Mouse (Mus musculus) limb, embryonic 14.5 days (tissue): Measurements from ENCODE around the gene Mdc1. TPM values are rescaled to one million over a fixed set of nuclear protein-coding genes. Genes with fewer than 3 reads are reported as not detected.
A peak's percentile ranks its signal among the peaks of the same experiment; 100 is the strongest.

Experiments used
- ATAC-seq: fragments of 200-750 bp; cut with Nextera tagmentation; 2 replicates; pipeline ENCODE4 v1.8.0; 2017; ENCODE audit warnings: low read depth, moderate number of reproducible peaks, moderate TSS enrichment; ENCODE audit not compliant: low FRiP score
- DNase-seq: peaks from one replicate; pipeline ENCODE4 v3.0.0-alpha.2; 2015; ENCODE audit warnings: low spot score
- H3K27ac ChIP-seq: fragments of 300-500 bp; sonication (generic); replicated peaks from 2 replicates; pipeline ENCODE4 v1.5.1; 2014; ENCODE audit warnings: low read depth, mild to moderate bottlenecking, low read length, moderate library complexity, mixed read lengths
- H3K27me3 ChIP-seq: fragments of 300-500 bp; sonication (generic); 2 replicates; pipeline ENCODE4 v1.6.1; 2014; ENCODE audit warnings: low read length, mixed read lengths; ENCODE audit not compliant: control insufficient read depth, insufficient read depth
- H3K36me3 ChIP-seq: fragments of 300-500 bp; sonication (generic); 2 replicates; pipeline ENCODE4 v1.6.1; 2014; ENCODE audit warnings: mild to moderate bottlenecking, low read length, moderate library complexity, mixed read lengths; ENCODE audit not compliant: control insufficient read depth, insufficient read depth
- H3K4me1 ChIP-seq: fragments of 300-500 bp; sonication (generic); 2 replicates; pipeline ENCODE4 v1.6.1; 2014; ENCODE audit warnings: antibody characterized with exemption, low read length, mixed read lengths; ENCODE audit not compliant: control insufficient read depth, insufficient read depth
- H3K4me2 ChIP-seq: fragments of 300-500 bp; sonication (generic); replicated peaks from 2 replicates; pipeline ENCODE4 v1.6.1; 2014; ENCODE audit warnings: low read depth, mild to moderate bottlenecking, low read length, moderate library complexity; ENCODE audit not compliant: severe bottlenecking
- H3K4me3 ChIP-seq: fragments of 300-500 bp; sonication (generic); replicated peaks from 2 replicates; pipeline ENCODE4 v1.5.1; 2014; ENCODE audit warnings: low read length
- H3K9ac ChIP-seq: fragments of 300-500 bp; sonication (generic); 2 replicates; pipeline ENCODE4 v1.6.1; 2014; ENCODE audit warnings: mild to moderate bottlenecking, low read depth, low read length, moderate library complexity; ENCODE audit not compliant: severe bottlenecking
- H3K9me3 ChIP-seq: fragments of 300-500 bp; sonication (generic); 2 replicates; pipeline ENCODE4 v1.6.1; 2016; ENCODE audit warnings: low read length; ENCODE audit not compliant: control insufficient read depth
- POLR2A ChIP-seq: fragments of 200-500 bp; IDR thresholded peaks from 2 replicates; pipeline ENCODE4 v1.8.0; 2012; ENCODE audit warnings: inconsistent platforms, mild to moderate bottlenecking, moderate library complexity, borderline replicate concordance; ENCODE audit not compliant: insufficient read depth, insufficient read length; ENCODE audit errors: extremely low read depth
- WGBS: fragments of 180-500 bp; shearing (Covaris S2); extraction: QIAGEN DNeasy Blood & Tissue Kit; methylation state at CpG from one replicate; pipeline ENCODE4 v1.1.7; 2014; 5-methylcytosine and 5-hydroxymethylcytosine counted together
- polyA plus RNA-seq, 2 experiments: library from polyadenylated mRNA; depleted of rRNA in 1 of 2; stranded (reverse) in 1 of 2; unstranded in 1 of 2; fragments of >200 nt; fragmentation: Nextera tagmentation in 1 of 2; extraction: Ambion mirVana in 1 of 2; gene quantifications; 2 replicates each; pipeline versions ENCODE4 v1.2.1 to v1.2.3; 2012 to 2014

Gene Mdc1
- polyA plus RNA-seq, 2 experiments, result 12.2 to 28.8 TPM

DNA sequence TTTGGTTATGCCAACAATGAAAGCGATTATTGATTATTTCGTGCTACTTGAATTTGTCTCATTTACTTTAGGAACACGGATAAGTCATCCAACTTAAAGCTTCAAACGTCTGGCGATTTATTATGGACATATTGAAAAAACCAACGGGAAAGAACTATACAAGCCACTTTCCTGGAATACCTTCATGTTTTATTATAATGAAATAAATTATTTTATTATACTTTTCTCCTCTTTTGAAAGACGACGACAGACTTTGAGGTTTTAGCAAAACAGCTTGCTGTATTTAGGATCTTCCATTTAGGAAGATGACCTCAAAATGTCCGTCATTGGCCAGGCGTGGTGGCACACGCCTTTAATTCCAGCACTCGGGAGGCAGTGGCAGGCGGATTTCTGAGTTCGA, 754 bp upstream of the Mdc1 start:
- Histone ChIP-seq H3K27me3 (no peaks in the 10 kb centered on the region), H3K4me1 (peaks cover 17% of the 10 kb centered on the region), H3K9ac (peak overlapping the region; percentile 50), H3K9me3 (no peaks in the 10 kb centered on the region), H3K36me3 (peaks cover 23% of the 10 kb centered on the region), H3K27ac (no peak overlapping the region), H3K4me2 (peak overlapping the region; percentile 42; the same call in 1 of the 2 replicates), H3K4me3 (peak overlapping the region; percentile 62)
- ATAC-seq, result no peak
- no peak for TF ChIP-seq POLR2A
- DNase-seq, result no peak
- WGBS, result 53% methylated on average over 14 of the region's 14 CpGs

DNA sequence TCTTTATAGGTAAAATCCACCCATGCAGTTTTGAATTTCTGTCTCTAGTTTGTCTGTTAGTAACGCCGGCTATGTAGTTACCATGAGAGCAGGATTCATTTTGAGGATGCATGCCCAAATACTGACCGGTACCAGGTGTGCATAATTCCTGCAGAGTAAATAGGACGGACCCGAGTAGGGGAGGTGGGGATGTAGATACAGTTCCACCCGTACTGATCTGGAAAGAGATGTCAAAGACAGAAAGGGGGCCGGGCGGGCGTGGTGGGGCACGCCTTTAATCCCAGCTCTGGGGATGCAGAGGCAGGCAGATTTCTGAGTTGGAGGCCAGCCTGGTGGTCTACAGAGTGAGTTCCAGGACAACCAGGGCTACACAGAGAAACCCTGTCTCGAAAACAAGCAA, 691 bp downstream of the Mdc1 start:
- peak overlapping the region; percentile 61 for H3K9ac ChIP-seq
- H3K4me1 ChIP-seq, result peaks cover 13% of the 10 kb centered on the region
- peaks cover 23% of the 10 kb centered on the region for H3K36me3 ChIP-seq
- DNase-seq (no peak), ATAC-seq (no peak)
- peak overlapping the region; percentile 82 for H3K27ac ChIP-seq
- H3K4me2 ChIP-seq, result peak overlapping the region; percentile 65
- no peaks in the 10 kb centered on the region for H3K27me3 ChIP-seq
- H3K4me3 ChIP-seq, result peak overlapping the region; percentile 62
- H3K9me3 ChIP-seq, result no peaks in the 10 kb centered on the region
- TF ChIP-seq POLR2A, result no peak
- 19% methylated on average over 11 of the region's 11 CpGs for WGBS

DNA sequence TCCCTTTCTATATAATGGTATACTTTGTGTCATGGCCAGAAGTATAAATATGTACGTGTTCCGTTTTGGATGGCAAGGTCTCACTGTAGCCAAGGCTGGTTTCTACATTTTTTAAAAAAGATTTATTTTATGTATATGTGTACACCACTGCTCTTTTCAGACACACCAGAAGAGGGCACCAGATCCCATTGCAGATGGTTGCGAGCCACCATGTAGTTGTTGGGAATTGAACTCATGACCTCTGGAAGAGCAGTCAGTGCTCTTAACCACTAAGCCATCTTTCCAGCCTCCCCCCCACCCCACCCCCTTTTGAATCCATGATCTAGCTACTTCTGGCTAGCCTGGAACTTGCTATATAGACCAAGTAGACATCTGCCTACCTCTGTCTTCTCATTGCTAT, 2.2 kb downstream of the Mdc1 start:
- WGBS, result 95% methylated on average over 3 of the region's 3 CpGs
- Histone ChIP-seq H3K9me3 (no peaks in the 10 kb centered on the region), H3K9ac (no peak overlapping the region), H3K4me1 (peaks cover 13% of the 10 kb centered on the region), H3K36me3 (peaks cover 38% of the 10 kb centered on the region), H3K27ac (no peak overlapping the region), H3K4me2 (no peak overlapping the region), H3K27me3 (no peaks in the 10 kb centered on the region), H3K4me3 (no peak overlapping the region)
- DNase-seq, result no peak
- TF ChIP-seq POLR2A, result no peak
- no peak for ATAC-seq

DNA sequence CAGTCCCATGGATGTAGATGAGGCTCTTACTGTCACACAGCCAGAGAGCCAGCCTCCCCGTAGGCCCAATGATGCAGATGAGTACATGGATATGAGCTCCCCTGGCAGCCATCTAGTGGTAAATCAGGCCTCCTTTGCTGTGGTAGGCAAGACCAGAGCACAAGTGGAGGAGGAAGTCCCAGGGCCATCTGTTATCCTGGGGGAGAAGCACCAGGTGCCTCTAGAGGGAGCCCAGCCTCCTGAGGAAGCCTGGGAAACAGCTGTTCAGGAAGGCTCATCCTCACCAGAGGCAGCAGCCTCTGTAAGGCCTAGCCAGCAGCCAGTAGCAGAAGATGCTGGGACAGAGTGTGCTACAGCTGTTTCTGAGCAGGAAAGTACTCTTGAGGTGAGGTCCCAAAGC, 6.8 kb downstream of the Mdc1 start:
- WGBS, result 71% methylated on average over 1 of the region's 1 CpGs
- Histone ChIP-seq H3K4me1 (no peaks in the 10 kb centered on the region), H3K36me3 (peaks cover 77% of the 10 kb centered on the region), H3K4me2 (no peak overlapping the region), H3K9me3 (no peaks in the 10 kb centered on the region), H3K27ac (no peak overlapping the region), H3K4me3 (no peak overlapping the region), H3K27me3 (no peaks in the 10 kb centered on the region), H3K9ac (no peak overlapping the region)
- ATAC-seq (no peak), DNase-seq (no peak)
- no peak for TF ChIP-seq POLR2A

DNA sequence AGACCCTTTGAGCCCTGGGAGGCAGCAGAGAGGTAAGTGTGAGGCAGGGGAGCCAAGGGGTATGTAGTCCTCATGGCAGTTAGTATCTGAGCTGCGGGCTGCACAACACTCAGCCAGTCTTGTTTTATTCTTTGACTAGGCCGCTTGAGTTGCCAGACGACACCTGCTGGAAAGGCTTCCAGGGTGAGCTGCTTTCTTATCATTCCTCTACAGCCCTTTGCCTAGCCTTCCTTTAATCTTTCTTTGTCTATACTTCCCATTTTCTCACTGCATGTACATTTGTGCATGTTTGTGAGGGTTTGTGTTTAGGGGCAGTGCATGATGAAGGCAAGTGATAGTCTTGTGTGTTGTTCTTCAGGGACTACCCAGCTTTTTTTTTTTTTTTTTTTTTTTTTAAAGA, 9.7 kb downstream of the Mdc1 start:
- ATAC-seq (no peak), DNase-seq (no peak)
- 93% methylated on average over 2 of the region's 3 CpGs for WGBS
- Histone ChIP-seq H3K36me3 (peaks cover 82% of the 10 kb centered on the region), H3K9me3 (no peaks in the 10 kb centered on the region), H3K4me3 (no peak overlapping the region), H3K4me2 (no peak overlapping the region), H3K27me3 (no peaks in the 10 kb centered on the region), H3K4me1 (no peaks in the 10 kb centered on the region), H3K27ac (no peak overlapping the region), H3K9ac (no peak overlapping the region)
- TF ChIP-seq POLR2A, result no peak

DNA sequence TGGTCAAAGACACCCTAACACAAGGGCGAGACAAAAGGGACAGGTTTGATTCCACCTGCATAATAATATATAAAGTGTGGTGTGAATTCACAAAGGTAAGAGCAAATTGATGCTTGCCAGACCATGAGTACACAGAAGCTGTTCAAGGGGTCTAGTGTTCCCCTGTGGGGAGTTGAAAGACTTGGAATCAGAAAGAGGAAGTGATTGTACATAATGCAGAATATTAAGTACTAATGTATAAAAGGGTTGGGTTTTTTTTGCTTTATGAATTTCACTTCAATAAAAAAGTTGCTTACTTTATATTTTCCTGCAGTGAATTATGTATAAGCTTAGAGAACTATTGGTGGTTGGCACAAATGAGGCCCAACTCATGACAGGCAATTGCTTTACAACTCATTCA, 18.1 kb downstream of the Mdc1 start:
- H3K36me3 ChIP-seq, result peaks cover 27% of the 10 kb centered on the region
- no peak for TF ChIP-seq POLR2A
- H3K4me1 ChIP-seq, result peaks cover 6% of the 10 kb centered on the region
- H3K9ac ChIP-seq, result no peak overlapping the region
- H3K4me3 ChIP-seq, result no peak overlapping the region
- 94% methylated on average over 1 of the region's 1 CpGs for WGBS
- H3K4me2 ChIP-seq, result no peak overlapping the region
- no peaks in the 10 kb centered on the region for H3K27me3 ChIP-seq
- no peak overlapping the region for H3K27ac ChIP-seq
- ATAC-seq (no peak), DNase-seq (no peak)
- H3K9me3 ChIP-seq, result no peaks in the 10 kb centered on the region
